Mouse (Mus musculus): ENCODE measurements around the gene Glrx. TPM values are rescaled to one million over a fixed set of nuclear protein-coding genes. Genes with fewer than 3 reads are reported as not detected.
"Not testable (repeated sequence)": the region's sequence is repeated elsewhere in the genome, so short reads cannot be mapped to it uniquely, and the experiment has no call there.

Glrx gene
- total RNA-seq, 2 experiments from 2014 or later: 46.9 to 49.4 TPM

- DNase-seq (ENCODE audit: low spot score): no peak
- intact Hi-C loops (cut with DNase I): no loop called here
These were observed 8.0 kb upstream of the Glrx start for GRCm38 (mm10) chr13:75831710-75832109.

- no peak for DNase-seq (ENCODE audit: low spot score)
- intact Hi-C loops (cut with DNase I): no loop called here
These were observed 7.0 kb upstream of the Glrx start for GRCm38 (mm10) chr13:75832697-75833096.

GRCm38 (mm10) chr13:75833499-75833898 lies 6.2 kb upstream of the Glrx start:
- no peak for DNase-seq (ENCODE audit: low spot score)

GRCm38 (mm10) chr13:75835461-75835860 lies 4.2 kb upstream of the Glrx start:
- intact Hi-C loops (cut with DNase I): no loop called here
- no peak for DNase-seq (ENCODE audit: low spot score)

More at GRCm38 (mm10) chr13:75833499-75833898, 6.2 kb upstream of the Glrx start:
- intact Hi-C loops (cut with DNase I): no loop called here

GRCm38 (mm10) chr13:75838506-75838905 lies 1.2 kb upstream of the Glrx start:
- intact Hi-C loops (cut with DNase I): no loop called here

GRCm38 (mm10) chr13:75840752-75841285 lies 1.2 kb downstream of the Glrx start:
- DNase-seq (ENCODE audit: low spot score): no peak
- intact Hi-C loops (cut with DNase I): no loop called here

More at GRCm38 (mm10) chr13:75838506-75838905, 1.2 kb upstream of the Glrx start:
- DNase-seq (ENCODE audit: low spot score): no peak

- no peak for DNase-seq (ENCODE audit: low spot score)
- intact Hi-C loops (cut with DNase I): no loop called here
These were observed 2.3 kb downstream of the Glrx start for GRCm38 (mm10) chr13:75841950-75842349.

- DNase-seq (ENCODE audit: low spot score): no peak
- intact Hi-C loops (cut with DNase I): no loop called here
These were observed 3.7 kb downstream of the Glrx start for GRCm38 (mm10) chr13:75843331-75843730.

- intact Hi-C loops (cut with DNase I): no loop called here
- no peak for DNase-seq (ENCODE audit: low spot score)
These were observed 4.5 kb downstream of the Glrx start for GRCm38 (mm10) chr13:75843993-75844683.

- intact Hi-C loops (cut with DNase I): no loop called here
- no peak for DNase-seq (ENCODE audit: low spot score)
These were observed 5.3 kb downstream of the Glrx start for GRCm38 (mm10) chr13:75844833-75845518.

GRCm38 (mm10) chr13:75845519-75846166 lies 6.0 kb downstream of the Glrx start:
- DNase-seq (ENCODE audit: low spot score): no peak
- intact Hi-C loops (cut with DNase I): no loop called here

- intact Hi-C loops (cut with DNase I): no loop called here
- DNase-seq (ENCODE audit: low spot score): no peak
These were observed 7.4 kb downstream of the Glrx start for GRCm38 (mm10) chr13:75847027-75847426.

- intact Hi-C loops (cut with DNase I): no loop called here
- DNase-seq (ENCODE audit: low spot score): no peak
These were observed 12.4 kb downstream of the Glrx start for GRCm38 (mm10) chr13:75852027-75852426.

GRCm38 (mm10) chr13:75853118-75853517 lies 13.4 kb downstream of the Glrx start:
- intact Hi-C loops (cut with DNase I): no loop called here
- no peak for DNase-seq (ENCODE audit: low spot score)

GRCm38 (mm10) chr13:75859264-75859844 lies 19.7 kb downstream of the Glrx start:
- intact Hi-C loops (cut with DNase I): no loop called here

GRCm38 (mm10) chr13:75865486-75866184 lies 26.0 kb downstream of the Glrx start:
- intact Hi-C loops (cut with DNase I): no loop called here
- no peak for DNase-seq (ENCODE audit: low spot score)

More at GRCm38 (mm10) chr13:75859264-75859844, 19.7 kb downstream of the Glrx start:
- DNase-seq (ENCODE audit: low spot score): no peak

GRCm38 (mm10) chr13:75867876-75868275 lies 28.2 kb downstream of the Glrx start:
- DNase-seq (ENCODE audit: low spot score): no peak
- intact Hi-C loops (cut with DNase I): no loop called here

GRCm38 (mm10) chr13:75874608-75875376 lies 35.1 kb downstream of the Glrx start:
- DNase-seq (ENCODE audit: low spot score): no peak
- intact Hi-C loops (cut with DNase I): loop anchor here (5.0 kb wide), 2 partner anchors 77 to 148 kb away; no protein-coding TSS in a partner anchor

- not testable (repeated sequence) for DNase-seq (ENCODE audit: low spot score)
- intact Hi-C loops (cut with DNase I): loop anchor here (5.0 kb wide), 2 partner anchors 79 to 146 kb away; no protein-coding TSS in a partner anchor
These were observed 36.5 kb downstream of the Glrx start for GRCm38 (mm10) chr13:75876188-75876587.
